Mouse (Mus musculus) kidney, postnatal 4 days (tissue): ENCODE measurements around the gene Atp1a2.
A peak's percentile ranks its signal among the peaks of the same experiment; 100 is the strongest.

Source experiments
- DNase-seq, 2 experiments: peaks; one replicate each; pipeline ENCODE4 v3.0.0; 2021; ENCODE audit warnings: mixed read lengths in 2 of 2

Gene Atp1a2

GRCm38 (mm10) chr1:172302851-172303250 lies 5.0 kb upstream of the Atp1a2 start:
- DNase-seq: no peak

- no peak for DNase-seq
Measured at GRCm38 (mm10) chr1:172302311-172302710, 4.4 kb upstream of the Atp1a2 start.

- no peak for DNase-seq
Measured at GRCm38 (mm10) chr1:172301180-172301579, 3.3 kb upstream of the Atp1a2 start.

GRCm38 (mm10) chr1:172300247-172300646 lies 2.4 kb upstream of the Atp1a2 start:
- no peak for DNase-seq

GRCm38 (mm10) chr1:172299528-172299927 lies 1.7 kb upstream of the Atp1a2 start:
- DNase-seq: no peak

- peak in 1 of 2 experiments; percentile 26 for DNase-seq
Measured at GRCm38 (mm10) chr1:172296816-172297510, 901 bp downstream of the Atp1a2 start.

GRCm38 (mm10) chr1:172295751-172296197 lies 2.1 kb downstream of the Atp1a2 start:
- DNase-seq: peak in 1 of 2 experiments; percentile 38

GRCm38 (mm10) chr1:172293449-172293848 lies 4.4 kb downstream of the Atp1a2 start:
- DNase-seq: no peak

GRCm38 (mm10) chr1:172292880-172293279 lies 5.0 kb downstream of the Atp1a2 start:
- DNase-seq: no peak

GRCm38 (mm10) chr1:172289617-172289946 lies 8.3 kb downstream of the Atp1a2 start:
- DNase-seq: no peak

- DNase-seq: no peak
Measured at GRCm38 (mm10) chr1:172288900-172289616, 8.8 kb downstream of the Atp1a2 start.

GRCm38 (mm10) chr1:172286740-172287139 lies 11.1 kb downstream of the Atp1a2 start:
- DNase-seq: no peak

- no peak for DNase-seq
Measured at GRCm38 (mm10) chr1:172284221-172284620, 13.6 kb downstream of the Atp1a2 start.

GRCm38 (mm10) chr1:172283073-172283472 lies 14.8 kb downstream of the Atp1a2 start:
- DNase-seq: no peak

- no peak for DNase-seq
Measured at GRCm38 (mm10) chr1:172281522-172282254, 16.2 kb downstream of the Atp1a2 start.

- DNase-seq: no peak
Measured at GRCm38 (mm10) chr1:172279768-172280509, 17.9 kb downstream of the Atp1a2 start.

- no peak for DNase-seq
Measured at GRCm38 (mm10) chr1:172278328-172278727, 19.5 kb downstream of the Atp1a2 start.

GRCm38 (mm10) chr1:172277172-172277571 lies 20.7 kb downstream of the Atp1a2 start:
- DNase-seq: no peak

GRCm38 (mm10) chr1:172274547-172274946 lies 23.3 kb downstream of the Atp1a2 start:
- DNase-seq: no peak

GRCm38 (mm10) chr1:172274116-172274515 lies 23.7 kb downstream of the Atp1a2 start:
- peak in 1 of 2 experiments; percentile 9 for DNase-seq

- no peak for DNase-seq
Measured at GRCm38 (mm10) chr1:172273386-172273785, 24.5 kb downstream of the Atp1a2 start.

- no peak for DNase-seq
Measured at GRCm38 (mm10) chr1:172271765-172272164, 26.1 kb downstream of the Atp1a2 start.

- no peak for DNase-seq
Measured at GRCm38 (mm10) chr1:172271208-172271607, 26.7 kb downstream of the Atp1a2 start.
